Mouse (Mus musculus): Measurements from ENCODE around the gene Gm17727.
"Not testable (repeated sequence)": the region's sequence is repeated elsewhere in the genome, so short reads cannot be mapped to it uniquely, and the experiment has no call there.

Gene Gm17727

GRCm38 (mm10) chr9:35778009-35778408, at the start of gene Gm17727:
Gm17727 (minus strand) TSS chr9:35778109.
- no peak for DNase-seq

- DNase-seq = not testable (repeated sequence)
Observed at GRCm38 (mm10) chr9:35817881-35818280, 40.0 kb upstream of the Gm17727 start.

DNA sequence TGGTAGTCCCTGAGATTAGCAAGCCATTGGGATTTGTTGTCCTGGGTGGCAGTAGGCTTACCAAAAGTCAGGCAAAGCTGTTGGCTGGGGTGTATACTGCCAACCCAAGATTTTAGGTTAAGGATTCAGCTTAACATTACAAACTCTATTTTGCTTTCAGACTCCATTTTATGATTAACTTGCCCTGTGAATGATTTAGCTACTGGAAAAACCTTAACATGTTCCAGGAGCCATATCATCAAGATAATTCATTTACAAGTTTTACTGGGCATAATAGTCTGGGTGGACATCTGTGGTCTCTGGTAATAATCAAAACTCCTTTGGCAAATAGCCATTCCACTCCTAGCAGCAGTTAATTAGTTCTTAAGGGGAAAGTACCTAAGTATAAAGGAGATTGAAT, 20.2 kb upstream of the Gm17727 start:
- DNase-seq = peak; percentile 9

DNA sequence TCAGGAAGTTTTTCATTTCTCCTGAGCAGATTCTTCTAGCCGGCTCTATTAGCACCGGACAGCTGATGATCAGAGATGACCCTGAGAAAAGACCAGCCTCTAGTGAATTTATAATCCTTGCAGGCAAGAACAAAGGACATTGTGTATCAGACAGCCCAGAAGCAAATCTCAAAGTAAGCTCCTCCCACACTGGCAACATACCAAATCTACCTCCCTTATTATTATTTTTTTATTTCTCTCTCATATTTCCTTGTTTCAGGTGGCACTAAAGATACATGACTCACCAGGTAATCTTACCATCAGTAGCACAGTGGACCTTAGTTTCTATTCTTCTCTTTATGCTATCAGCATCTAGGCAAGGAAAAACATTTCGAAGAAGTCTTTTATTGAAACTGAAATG, 12.1 kb upstream of the Gm17727 start, which contains the start of the genes Gm27235 and D730048I06Rik:
Gene Gm27235, minus strand, starts transcription at position 101 of the 400 bp plus-strand sequence.
Gene D730048I06Rik, minus strand, starts transcription at position 112 of the 400 bp plus-strand sequence.
- no peak for DNase-seq

DNA sequence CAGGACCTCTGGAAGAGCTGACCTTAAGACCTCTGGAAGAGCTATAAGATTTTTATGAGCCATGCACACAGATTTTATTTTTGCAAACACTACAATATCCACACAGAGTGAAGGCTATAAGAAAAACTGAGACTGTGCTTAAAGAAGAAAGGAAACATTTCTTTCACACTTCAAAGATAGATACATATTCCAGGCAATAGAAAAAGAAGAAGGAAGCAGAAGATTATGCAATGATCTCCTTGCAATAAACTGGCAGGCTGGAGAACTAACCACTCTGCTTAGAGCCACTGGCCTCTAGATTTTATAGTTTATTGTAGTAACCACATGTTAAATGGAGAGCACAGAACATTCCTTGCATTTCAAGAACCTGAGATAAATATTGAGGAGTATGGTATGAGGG, 21.1 kb downstream of the Gm17727 start:
- no peak for DNase-seq

DNA sequence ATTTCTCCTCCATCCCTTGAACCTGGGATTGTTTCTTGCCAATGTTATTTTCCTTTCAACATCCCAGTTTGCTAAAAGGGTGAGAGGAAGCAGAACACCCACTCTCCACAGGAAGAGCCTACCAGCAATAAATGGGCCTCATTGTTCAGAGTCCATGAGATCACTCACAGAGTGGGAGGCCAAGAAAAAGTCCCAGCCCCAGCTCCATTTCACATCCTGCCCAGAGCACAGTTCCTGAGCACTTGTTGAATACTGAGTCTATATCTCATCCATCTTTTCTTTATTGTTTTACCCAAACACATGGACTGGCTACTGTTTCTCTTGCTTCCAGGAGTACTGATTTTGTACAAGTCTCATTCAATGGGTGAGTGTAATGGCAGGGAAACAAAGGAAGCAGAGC, 37.2 kb downstream of the Gm17727 start, which contains the start of gene Gm17677:
Gene Gm17677, plus strand, starts transcription at position 301 of the 400 bp plus-strand sequence.
- DNase-seq = no peak
